Mouse (Mus musculus) heart, adult 9 months (tissue): ENCODE results near the gene Bub1b.

ENCODE experiments used
- DNase-seq, 2 experiments: peaks; one replicate each; pipeline ENCODE4 v3.0.0; 2022; ENCODE audit warnings: low spot score in 2 of 2

Bub1b gene

DNA sequence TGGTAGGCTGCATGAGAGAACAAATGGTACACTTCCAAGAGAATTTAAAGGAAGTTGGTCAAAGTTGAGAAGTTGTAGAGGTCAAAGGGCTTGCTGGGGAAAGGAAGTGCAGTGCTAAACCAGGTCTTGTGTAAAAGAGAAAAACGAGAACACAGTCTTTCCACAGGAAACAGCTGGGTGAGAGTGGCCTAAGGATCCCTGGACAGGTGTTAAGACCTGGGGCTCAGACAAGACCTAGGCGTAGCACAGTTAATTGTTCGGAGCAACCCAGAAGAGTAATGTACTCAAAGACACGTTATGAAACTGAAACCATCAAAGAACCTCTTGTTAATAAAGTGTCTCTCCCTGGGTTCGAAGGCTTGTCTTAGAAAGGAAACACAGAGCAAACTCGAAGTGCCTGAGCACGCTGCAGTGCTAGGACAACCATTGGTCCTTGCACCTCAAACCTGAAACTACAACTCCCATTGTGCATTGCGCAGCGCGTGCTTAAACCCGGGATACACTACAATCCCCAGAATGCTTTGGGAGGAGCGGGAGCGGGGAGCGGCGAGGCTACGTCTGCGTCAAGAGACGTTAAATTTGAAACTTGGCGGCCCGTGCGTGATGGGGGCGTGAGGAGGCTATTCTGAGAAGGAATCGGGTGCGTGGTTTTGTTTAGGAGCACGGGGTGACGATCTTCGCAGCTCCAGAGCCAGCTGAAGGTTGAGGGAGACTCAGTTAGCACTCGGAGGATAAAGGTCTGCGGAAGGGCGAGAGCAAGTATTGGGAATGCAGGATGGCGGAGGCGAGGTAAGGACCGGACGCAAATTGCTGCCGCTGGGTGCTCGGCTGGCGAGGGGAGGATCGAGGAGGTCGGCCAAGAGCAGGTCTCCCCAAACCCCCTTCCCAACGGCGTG is at the start of gene Bub1b:
TSS of gene Bub1b (plus strand) at position 539 of the 896 bp plus-strand sequence.
- DNase-seq: peak; percentile 79 to 89

- DNase-seq: peak in 1 of 2 experiments; percentile 34
Observed at GRCm38 (mm10) chr2:118548421-118549221, 49.4 kb upstream of the Bub1b start.

DNA sequence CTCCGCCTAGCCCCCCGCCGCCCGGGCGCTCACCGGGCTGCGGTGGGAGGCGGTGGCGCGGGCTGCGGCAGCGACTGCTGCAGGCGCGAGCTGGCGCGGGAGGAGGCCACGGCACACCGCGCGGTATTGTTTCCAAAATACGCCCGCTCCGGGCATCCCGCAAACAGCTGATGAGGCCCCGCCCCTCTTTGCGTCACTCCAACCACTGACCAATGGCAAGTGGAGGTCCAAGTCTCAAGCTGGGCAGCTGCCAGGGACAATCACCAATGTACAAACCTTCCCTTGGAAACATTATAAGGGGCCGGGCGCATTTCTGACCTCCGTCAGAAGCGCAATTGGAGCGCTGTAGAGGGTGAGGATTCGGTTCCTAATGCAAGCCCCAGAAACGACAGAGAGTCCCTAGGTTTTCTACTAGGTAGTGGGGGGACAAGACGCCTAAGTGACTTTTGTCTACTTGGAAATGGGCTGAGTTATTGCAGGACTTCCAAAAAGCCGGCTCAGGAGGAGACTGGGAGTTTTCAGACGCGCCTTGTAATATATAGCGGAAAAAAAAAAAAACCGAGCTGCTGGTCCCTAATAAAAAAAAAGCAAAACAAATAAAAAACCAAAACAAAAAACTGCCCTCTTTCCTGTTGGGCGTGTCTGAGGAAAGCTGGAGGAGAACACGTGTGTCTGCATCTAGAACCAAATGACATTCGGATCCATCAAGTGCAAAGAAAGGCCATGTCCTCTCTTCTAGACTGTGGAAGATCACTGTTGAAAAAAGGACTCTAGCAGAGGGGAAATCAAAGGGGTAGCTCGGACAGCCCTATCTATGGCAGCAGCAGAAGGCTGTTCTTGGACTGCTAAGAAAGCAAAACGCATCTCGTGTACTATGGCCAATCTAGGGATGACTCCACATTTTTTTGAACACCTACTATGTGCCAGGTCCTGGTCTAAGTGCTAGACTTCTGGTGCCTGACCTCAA is 48.2 kb upstream of the Bub1b start, which contains the start of gene Bmf:
TSS of gene Bmf (minus strand) at position 181 of the 967 bp plus-strand sequence.
- peak; percentile 99 to 100 for DNase-seq

DNA sequence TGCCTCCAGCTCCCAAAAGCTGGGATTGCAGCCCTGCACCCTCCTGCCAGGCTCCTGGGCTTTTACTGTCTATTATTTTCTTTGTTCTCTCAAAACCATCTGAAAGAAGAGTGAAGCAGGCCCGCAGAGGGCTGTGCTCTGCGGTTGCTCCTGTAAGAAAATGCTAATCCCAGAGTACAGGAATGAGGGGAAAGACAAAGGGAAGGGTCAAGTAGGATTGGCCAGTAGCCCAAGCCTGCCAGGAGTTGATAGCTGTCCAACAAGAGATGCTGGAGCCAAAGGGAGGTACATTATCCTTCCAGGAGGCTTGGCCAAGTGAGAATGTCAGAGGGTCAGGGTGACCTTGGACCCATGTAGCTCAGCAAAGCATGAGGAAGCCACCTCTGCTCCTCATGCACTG is 46.4 kb upstream of the Bub1b start:
- DNase-seq: no peak

DNA sequence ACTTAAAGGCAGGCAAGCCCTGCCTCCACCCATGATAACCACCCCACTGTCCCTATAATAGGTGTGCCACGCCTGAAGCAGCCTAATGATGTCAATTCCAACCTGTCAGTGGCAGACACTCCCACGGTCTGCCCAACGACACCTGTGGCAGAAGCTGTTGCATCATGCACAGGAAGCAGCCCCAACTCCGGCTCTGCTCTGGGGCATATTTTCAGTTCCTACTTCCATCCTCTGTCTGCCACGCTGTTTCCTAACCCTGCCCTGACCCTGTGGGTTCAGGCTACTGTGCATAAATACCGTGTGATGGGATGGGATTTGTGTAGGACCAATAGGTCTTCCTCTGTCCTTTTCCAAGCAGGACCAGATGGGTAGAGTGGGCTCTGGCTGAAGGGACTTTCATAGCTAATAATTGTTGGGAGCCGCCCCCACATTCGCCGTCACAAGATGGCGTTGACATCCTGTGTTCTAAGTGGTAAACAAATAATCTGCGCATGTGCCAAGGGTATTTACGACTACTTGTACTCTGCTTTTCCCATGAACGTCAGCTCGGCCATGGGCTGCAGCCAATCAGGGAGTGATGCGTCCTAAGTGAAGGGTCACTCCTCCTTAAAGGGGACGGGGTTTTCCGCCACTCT is 43.5 kb upstream of the Bub1b start:
- peak; percentile 78 to 83 for DNase-seq

GRCm38 (mm10) chr2:118558426-118558825 is 39.6 kb upstream of the Bub1b start:
- DNase-seq: no peak

DNA sequence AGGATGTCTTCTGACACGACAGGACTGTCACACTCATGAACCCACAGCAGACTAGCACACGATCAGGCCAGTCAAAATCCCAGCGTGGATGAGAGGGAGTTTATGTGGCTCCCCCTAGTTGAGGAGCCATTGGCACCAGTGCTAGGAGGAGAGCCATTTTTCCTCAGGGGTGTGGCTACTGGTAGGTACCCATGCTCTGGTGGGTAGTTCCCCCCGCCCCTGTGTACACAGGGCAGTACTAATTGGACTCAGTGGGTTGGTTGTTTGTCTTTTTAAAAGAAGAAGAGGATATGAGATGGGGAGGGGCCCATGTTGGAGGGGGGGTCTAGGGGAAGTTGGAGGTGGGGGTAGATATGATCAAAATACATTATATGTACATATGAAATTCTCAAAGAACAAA is 36.0 kb upstream of the Bub1b start:
- no peak for DNase-seq

DNA sequence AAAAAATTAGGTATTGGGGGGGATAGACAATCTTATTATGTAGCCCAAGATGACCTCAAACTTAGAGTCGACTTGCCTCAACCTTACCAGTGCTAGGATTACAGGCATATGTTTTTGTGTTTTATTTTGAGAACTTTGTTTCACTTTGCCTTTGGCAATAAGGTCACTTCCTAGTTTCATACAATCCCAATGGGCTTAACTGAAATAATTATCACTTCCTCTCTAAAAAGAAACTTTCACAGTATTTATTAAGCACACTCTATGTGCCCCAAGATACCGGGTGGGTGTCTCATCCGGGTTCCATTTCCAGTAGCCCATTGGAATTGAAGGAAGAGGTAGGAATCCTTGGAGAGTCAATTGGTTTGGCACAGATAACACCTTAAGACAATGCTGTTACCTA is 35.6 kb upstream of the Bub1b start:
- peak in 1 of 2 experiments; percentile 54 for DNase-seq

DNA sequence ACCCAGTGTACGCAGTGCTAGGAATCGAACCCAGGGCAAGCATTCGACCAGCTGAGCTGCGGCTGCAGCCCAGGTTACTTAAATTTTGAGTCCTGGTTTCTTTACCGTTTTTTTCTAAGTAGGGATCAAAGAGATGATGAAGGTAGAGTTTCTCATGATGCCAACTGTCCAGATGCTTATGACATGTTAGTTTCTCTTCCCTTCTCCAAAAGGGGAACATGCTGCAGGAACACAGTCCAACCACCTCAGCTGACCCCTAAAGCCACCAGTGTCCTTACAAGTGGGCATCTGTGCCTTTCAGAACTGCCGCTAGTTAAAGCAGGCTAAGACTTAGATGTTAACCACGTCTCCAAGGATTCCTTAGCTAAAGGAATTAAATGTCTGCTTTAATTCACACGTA is 30.8 kb upstream of the Bub1b start:
- peak; percentile 26 to 47 for DNase-seq

GRCm38 (mm10) chr2:118570939-118571338 is 27.1 kb upstream of the Bub1b start:
- DNase-seq: peak in 1 of 2 experiments; percentile 11

DNA sequence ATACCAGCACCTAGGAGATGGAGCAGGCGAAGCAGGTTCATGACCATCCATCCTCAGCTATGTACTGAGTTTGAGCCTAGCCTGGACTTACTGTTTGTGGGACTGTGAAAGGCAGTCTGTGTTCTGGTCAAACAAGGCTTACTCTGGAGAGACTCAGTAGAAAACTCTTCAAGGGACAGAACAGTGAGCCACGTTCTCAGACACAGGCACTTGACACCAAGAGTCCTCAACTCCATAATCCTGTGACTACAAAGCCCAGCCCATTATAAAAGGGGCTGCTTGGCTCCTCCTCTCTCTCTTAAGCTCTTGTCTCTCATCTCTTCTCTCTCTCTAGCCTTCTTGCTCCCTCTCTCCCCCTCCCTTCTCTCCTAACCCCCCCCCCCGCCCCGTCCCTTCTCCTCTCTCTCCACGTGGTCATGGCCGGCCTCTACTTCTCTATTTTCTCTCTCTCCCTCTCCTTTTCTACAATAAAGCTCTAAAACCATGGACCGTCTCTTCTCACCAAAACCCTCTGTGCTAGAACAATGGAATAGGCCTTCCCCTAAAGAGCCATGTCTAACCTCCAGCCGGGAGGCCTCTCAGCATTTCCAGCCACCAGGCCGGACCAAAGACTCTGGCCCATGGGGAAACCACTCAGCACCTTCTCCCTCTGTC is 25.7 kb upstream of the Bub1b start:
- DNase-seq: no peak

DNA sequence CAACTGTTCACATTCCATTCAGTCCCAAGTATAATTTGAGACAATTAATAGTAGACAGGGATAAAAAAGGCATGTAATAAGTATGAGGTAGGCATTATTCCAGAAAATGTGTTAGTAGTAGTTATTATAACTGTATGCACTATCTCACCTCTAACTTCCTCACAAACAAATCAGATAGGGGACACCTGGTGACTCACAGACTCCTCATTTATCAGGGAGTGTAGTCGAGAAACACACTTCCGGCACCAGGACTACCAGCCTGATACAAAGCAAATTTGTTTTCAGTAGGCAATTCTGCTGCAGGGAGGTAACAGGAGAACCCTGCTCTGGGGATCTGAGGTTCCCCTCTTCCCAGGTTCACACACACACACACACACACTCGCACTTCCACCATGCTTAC is 24.9 kb upstream of the Bub1b start:
- DNase-seq: no peak

- DNase-seq: no peak
Observed at GRCm38 (mm10) chr2:118586013-118586412, 12.0 kb upstream of the Bub1b start.

DNA sequence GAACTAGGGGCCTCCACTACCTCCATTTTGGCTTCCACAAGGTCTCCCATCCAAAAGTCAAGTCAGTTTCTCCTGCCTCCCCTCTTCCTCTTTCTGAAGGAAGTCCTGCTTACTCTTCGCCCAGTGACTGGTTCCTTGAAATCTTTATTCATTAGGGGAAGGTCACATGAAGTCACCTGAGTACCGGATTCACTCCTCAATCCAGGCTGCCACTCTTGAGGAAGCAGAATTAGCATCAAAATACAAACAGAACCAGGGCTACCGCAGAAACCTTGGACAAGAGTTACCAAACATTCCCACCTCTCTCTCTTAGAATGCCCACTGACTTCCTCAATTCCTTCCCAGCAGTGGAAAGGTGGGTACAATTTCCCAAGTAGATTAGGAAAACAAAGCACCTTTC is 10.3 kb upstream of the Bub1b start:
- no peak for DNase-seq

DNA sequence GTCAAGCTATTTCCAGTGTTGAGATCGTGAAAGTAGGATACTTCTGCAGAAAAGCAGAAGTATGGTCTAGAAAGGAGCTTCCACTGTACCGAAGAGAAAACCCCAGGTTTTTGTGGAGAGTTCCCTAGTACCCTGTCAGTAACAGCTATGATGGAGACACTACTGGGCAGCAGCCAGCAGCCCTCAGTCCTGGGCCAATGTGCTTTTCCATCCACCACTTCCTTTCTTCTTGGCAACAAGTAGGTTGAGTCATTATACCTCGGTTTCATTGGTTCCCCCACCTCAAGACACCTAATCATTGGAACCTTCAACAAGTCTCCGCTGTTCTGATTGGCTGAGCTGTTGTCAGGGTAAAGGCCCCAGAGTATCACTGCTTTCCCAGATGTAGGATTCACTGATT is 6.9 kb upstream of the Bub1b start:
- DNase-seq: no peak

GRCm38 (mm10) chr2:118599087-118599486 is 1.1 kb downstream of the Bub1b start:
- no peak for DNase-seq

GRCm38 (mm10) chr2:118601599-118602263 is 3.7 kb downstream of the Bub1b start:
- no peak for DNase-seq

DNA sequence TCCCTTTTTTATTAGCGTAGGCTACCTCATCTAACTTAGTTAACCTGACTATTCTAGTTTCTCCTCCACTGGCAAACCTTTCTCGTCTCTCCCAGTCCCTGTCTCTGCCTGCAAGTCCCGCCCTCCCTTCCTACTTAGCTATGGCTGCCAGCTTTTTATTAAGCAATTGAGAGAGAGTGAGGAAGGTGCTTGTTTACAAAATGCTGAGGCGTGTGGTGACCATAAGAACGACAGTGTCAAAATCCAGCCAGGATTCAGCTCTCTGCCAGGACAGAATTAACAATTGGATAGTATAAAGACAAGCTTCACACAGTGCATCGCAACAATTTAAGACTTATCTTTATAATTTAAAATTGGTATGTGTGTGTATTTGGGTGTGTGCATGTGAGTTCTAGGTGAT is 6.1 kb downstream of the Bub1b start:
- DNase-seq: no peak

GRCm38 (mm10) chr2:118606032-118606431 is 8.0 kb downstream of the Bub1b start:
- peak in 1 of 2 experiments; percentile 26 for DNase-seq

GRCm38 (mm10) chr2:118606976-118607375 is 9.0 kb downstream of the Bub1b start:
- no peak for DNase-seq
